8 mouse cellular contexts compared by ENCODE assay signal in genomic region chr6:13835720-13836665, GRCm38 (mm10). TPM values are rescaled to one million over a fixed set of nuclear protein-coding genes. Genes with fewer than 3 reads are reported as not detected.
DNase-seq lines count a peak whose midpoint lies in the region; ATAC-seq and TF ChIP-seq lines count a peak whose summit lies in the region.

No protein-coding gene starts in this region.

- no peaks in the 10 kb centered on the region for H3K79me2 ChIP-seq in heart, adult 2 months (replicated peaks; ENCODE audit: control insufficient read depth, insufficient read depth, low read length)

- H3K27me3 ChIP-seq in neural tube, embryonic 11.5 days (ENCODE audit: control insufficient read depth, insufficient read depth, low read length): no peaks in the 10 kb centered on the region
- no peaks in the 10 kb centered on the region for H3K27me3 ChIP-seq in heart, adult 2 months (ENCODE audit: control insufficient read depth, insufficient read depth, low read length)

- peak overlapping the region; percentile 72 for H3K4me2 ChIP-seq in neural tube, embryonic 11.5 days (ENCODE audit: low read depth)

- TF ChIP-seq CTCF in heart, adult 2 months (IDR thresholded peaks at IDR 0.05): no peak

- no peak for DNase-seq in neural tube, embryonic 11.5 days (ENCODE audit: low spot score)
- DNase-seq in neural tube, embryonic 10.5 days (ENCODE audit: extremely low spot score, low spot score): no peak
- DNase-seq in frontal cortex, postnatal 10 days (ENCODE audit: low spot score in 2 of 2): peak; percentile 28 to 35
- peak; percentile 48 to 62 for DNase-seq in left cerebral cortex, postnatal 25 days (ENCODE audit: low spot score in 2 of 2)
- peak; percentile 51 for DNase-seq in right cerebral cortex, postnatal 4 days
- DNase-seq in heart, postnatal 10 days: no peak
- DNase-seq in urinary bladder, adult 18-20 months (ENCODE audit: low spot score in 2 of 2): no peak
- DNase-seq in heart, adult 2 months: no peak

- 63% methylated on average over 17 of the region's 17 CpGs for WGBS in neural tube, embryonic 11.5 days
- 74% methylated on average over 17 of the region's 17 CpGs for WGBS in heart, adult 2 months

- no peaks in the 10 kb centered on the region for H3K36me3 ChIP-seq in neural tube, embryonic 11.5 days (ENCODE audit: control insufficient read depth, insufficient read depth, low read length)
- no peaks in the 10 kb centered on the region for H3K36me3 ChIP-seq in heart, adult 2 months (ENCODE audit: control insufficient read depth, insufficient read depth, low read length)

- TF ChIP-seq EP300 in heart, adult 2 months (IDR thresholded peaks at IDR 0.05; ENCODE audit: insufficient read depth, low read depth, low read length): no peak

- H3K9ac ChIP-seq in neural tube, embryonic 11.5 days (ENCODE audit: low read length): peak overlapping the region; percentile 18
- no peak overlapping the region for H3K9ac ChIP-seq in heart, adult 2 months (ENCODE audit: low read depth, low read length)

- ATAC-seq in neural tube, embryonic 11.5 days (ENCODE audit: insufficient read depth, low FRiP score, low TSS enrichment): no peak; the same call in 1 of the 2 replicates

- H3K4me3 ChIP-seq in neural tube, embryonic 11.5 days (ENCODE audit: low read depth, low read length): no peak overlapping the region; the same call in 1 of the 2 replicates
- no peak overlapping the region for H3K4me3 ChIP-seq in heart, adult 2 months

- intact Hi-C loops in left cerebral cortex, postnatal 25 days (cut with DNase I): loop anchor here (5.0 to 10.0 kb wide), 4 partner anchors 79 to 541 kb away; partner anchors contain the start of gene Bmt2
- intact Hi-C loops in heart, postnatal 10 days (cut with DNase I): no loop called here
- intact Hi-C loops in heart, adult 2 months (cut with DNase I): no loop called here

- TF ChIP-seq POLR2A in heart, adult 2 months (IDR thresholded peaks at IDR 0.05; ENCODE audit: insufficient read depth, low read depth, low read length): no peak

- H3K4me1 ChIP-seq in neural tube, embryonic 11.5 days (ENCODE audit: control insufficient read depth, insufficient read depth, low read length): no peaks in the 10 kb centered on the region
- H3K4me1 ChIP-seq in heart, adult 2 months (ENCODE audit: control insufficient read depth, insufficient read depth, low read length): no peaks in the 10 kb centered on the region; the same call in 1 of the 2 replicates

- H3K27ac ChIP-seq in neural tube, embryonic 11.5 days (ENCODE audit: low read depth, low read length): peak overlapping the region; percentile 34; the same call in 1 of the 2 replicates
- H3K27ac ChIP-seq in heart, adult 2 months: no peak overlapping the region

- H3K9me3 ChIP-seq in neural tube, embryonic 11.5 days (ENCODE audit: control insufficient read depth, low read length): no peaks in the 10 kb centered on the region

RNA-seq across cellular contexts. Expression of gene Gpr85, which starts 3.7 kb away (rescaled TPM):
- 24.8 and 25.1 TPM in 2 replicates for polyA plus RNA-seq in neural tube, embryonic 11.5 days (2014; fragmentation: Nextera tagmentation; extraction: Ambion mirVana)
- 10 to 100 TPM; 43.6 to 48.1 TPM for total RNA-seq in left cerebral cortex, postnatal 25 days (2021)
- total RNA-seq in heart, postnatal 10 days (2021): under 1 TPM; 0.40 to 0.45 TPM
- under 1 TPM; 0.11 to 0.18 TPM for total RNA-seq in heart, adult 2 months (2021)
- 0.18 and 0.41 TPM in 2 replicates for polyA plus RNA-seq in heart, adult 2 months (2012; rRNA removed)

RNA-seq across cellular contexts. Expression of gene 2610001J05Rik, which starts 35.3 kb away (rescaled TPM):
- polyA plus RNA-seq in neural tube, embryonic 11.5 days (2014; fragmentation: Nextera tagmentation; extraction: Ambion mirVana): 72.3 and 79.0 TPM in 2 replicates
- 10 to 100 TPM; 35.5 to 37.6 TPM for total RNA-seq in left cerebral cortex, postnatal 25 days (2021)
- total RNA-seq in heart, postnatal 10 days (2021): 10 to 100 TPM; 47.5 to 51.9 TPM
- 10 to 100 TPM; 40.5 to 45.9 TPM for total RNA-seq in heart, adult 2 months (2021)
- polyA plus RNA-seq in heart, adult 2 months (2012; rRNA removed): 36.5 and 83.3 TPM in 2 replicates

Comparison
In these comparisons a context has a peak if more than half of its experiments do, and no peak if none do; other contexts are left out.
1. DNase-seq: peak in frontal cortex, postnatal 10 days (2 of 2), left cerebral cortex, postnatal 25 days (2 of 2) and right cerebral cortex, postnatal 4 days (single experiment); none in neural tube, embryonic 11.5 days (single experiment), neural tube, embryonic 10.5 days (single experiment), heart, postnatal 10 days (0 of 2), urinary bladder, adult 18-20 months (0 of 2) and heart, adult 2 months (0 of 2).
2. RNA of gene Gpr85, which starts 3.7 kb away (total RNA-seq): 43.6 to 48.1 TPM in left cerebral cortex, postnatal 25 days; 0.40 to 0.45 TPM in heart, postnatal 10 days and 0.11 to 0.18 TPM in heart, adult 2 months; every median in the first group is over 10 times any median in the second.